Mouse (Mus musculus): ENCODE results near the gene Pde6d. TPM values are rescaled to one million over a fixed set of nuclear protein-coding genes. Genes with fewer than 3 reads are reported as not detected.

The Pde6d gene
- polyA plus RNA-seq (2012; rRNA removed) = 82.9 and 89.6 TPM in 2 replicates

GRCm38 (mm10) chr1:86582451-86583096, at the start of gene Pde6d, which contains the start of gene Cops7b:
TSS of gene Pde6d (minus strand) at chr1:86582629.
TSS of gene Cops7b (plus strand) at chr1:86582904.
- TF ChIP-seq POLR2A (IDR thresholded peaks at IDR 0.05; ENCODE audit: borderline replicate concordance, extremely low read depth, insufficient read depth, insufficient read length, poor library complexity, severe bottlenecking) = peak; percentile 79; the same call in 1 of the 2 replicates
- no peak for TF ChIP-seq CTCF (IDR thresholded peaks at IDR 0.05; ENCODE audit: borderline replicate concordance, extremely low read depth, insufficient read depth, insufficient read length)

GRCm38 (mm10) chr1:86630527-86630926, 48.1 kb upstream of the Pde6d start:
- TF ChIP-seq CTCF (IDR thresholded peaks at IDR 0.05; ENCODE audit: borderline replicate concordance, extremely low read depth, insufficient read depth, insufficient read length) (no peak), POLR2A (IDR thresholded peaks at IDR 0.05; ENCODE audit: borderline replicate concordance, extremely low read depth, insufficient read depth, insufficient read length, poor library complexity, severe bottlenecking) (no peak)
- DNase-seq (ENCODE audit: low read depth) = no peak

More at GRCm38 (mm10) chr1:86582451-86583096, at the start of gene Pde6d, which contains the start of gene Cops7b:
- peak; percentile 99 for DNase-seq (ENCODE audit: low read depth)

GRCm38 (mm10) chr1:86629936-86630335, 47.5 kb upstream of the Pde6d start:
- DNase-seq (ENCODE audit: low read depth) = no peak
- TF ChIP-seq CTCF (IDR thresholded peaks at IDR 0.05; ENCODE audit: borderline replicate concordance, extremely low read depth, insufficient read depth, insufficient read length) (no peak), POLR2A (IDR thresholded peaks at IDR 0.05; ENCODE audit: borderline replicate concordance, extremely low read depth, insufficient read depth, insufficient read length, poor library complexity, severe bottlenecking) (no peak)

GRCm38 (mm10) chr1:86628270-86628669, 45.8 kb upstream of the Pde6d start:
- TF ChIP-seq POLR2A (IDR thresholded peaks at IDR 0.05; ENCODE audit: borderline replicate concordance, extremely low read depth, insufficient read depth, insufficient read length, poor library complexity, severe bottlenecking) (no peak), CTCF (IDR thresholded peaks at IDR 0.05; ENCODE audit: borderline replicate concordance, extremely low read depth, insufficient read depth, insufficient read length) (no peak)
- no peak for DNase-seq (ENCODE audit: low read depth)

- TF ChIP-seq POLR2A (IDR thresholded peaks at IDR 0.05; ENCODE audit: borderline replicate concordance, extremely low read depth, insufficient read depth, insufficient read length, poor library complexity, severe bottlenecking) (no peak), CTCF (IDR thresholded peaks at IDR 0.05; ENCODE audit: borderline replicate concordance, extremely low read depth, insufficient read depth, insufficient read length) (no peak)
- no peak for DNase-seq (ENCODE audit: low read depth)
These were observed 40.9 kb upstream of the Pde6d start for GRCm38 (mm10) chr1:86623001-86624000.

GRCm38 (mm10) chr1:86622296-86622695, 39.9 kb upstream of the Pde6d start:
- DNase-seq (ENCODE audit: low read depth) = no peak

GRCm38 (mm10) chr1:86618454-86619125, 36.2 kb upstream of the Pde6d start:
- DNase-seq (ENCODE audit: low read depth) = peak; percentile 86
- TF ChIP-seq POLR2A (IDR thresholded peaks at IDR 0.05; ENCODE audit: borderline replicate concordance, extremely low read depth, insufficient read depth, insufficient read length, poor library complexity, severe bottlenecking) (no peak), CTCF (IDR thresholded peaks at IDR 0.05; ENCODE audit: borderline replicate concordance, extremely low read depth, insufficient read depth, insufficient read length) (peak; percentile 73; the same call in 1 of the 2 replicates)

More at GRCm38 (mm10) chr1:86622296-86622695, 39.9 kb upstream of the Pde6d start:
- TF ChIP-seq CTCF (IDR thresholded peaks at IDR 0.05; ENCODE audit: borderline replicate concordance, extremely low read depth, insufficient read depth, insufficient read length) (no peak), POLR2A (IDR thresholded peaks at IDR 0.05; ENCODE audit: borderline replicate concordance, extremely low read depth, insufficient read depth, insufficient read length, poor library complexity, severe bottlenecking) (no peak)

- DNase-seq (ENCODE audit: low read depth) = peak; percentile 54
- TF ChIP-seq CTCF (IDR thresholded peaks at IDR 0.05; ENCODE audit: borderline replicate concordance, extremely low read depth, insufficient read depth, insufficient read length) (peak; percentile 20; the same call in 1 of the 2 replicates), POLR2A (IDR thresholded peaks at IDR 0.05; ENCODE audit: borderline replicate concordance, extremely low read depth, insufficient read depth, insufficient read length, poor library complexity, severe bottlenecking) (no peak)
These were observed 31.8 kb upstream of the Pde6d start for GRCm38 (mm10) chr1:86614269-86614668.

GRCm38 (mm10) chr1:86612081-86612480, 29.7 kb upstream of the Pde6d start:
- no peak for TF ChIP-seq POLR2A (IDR thresholded peaks at IDR 0.05; ENCODE audit: borderline replicate concordance, extremely low read depth, insufficient read depth, insufficient read length, poor library complexity, severe bottlenecking)
- no peak for TF ChIP-seq CTCF (IDR thresholded peaks at IDR 0.05; ENCODE audit: borderline replicate concordance, extremely low read depth, insufficient read depth, insufficient read length)
- DNase-seq (ENCODE audit: low read depth) = no peak

- DNase-seq (ENCODE audit: low read depth) = no peak
- TF ChIP-seq CTCF (IDR thresholded peaks at IDR 0.05; ENCODE audit: borderline replicate concordance, extremely low read depth, insufficient read depth, insufficient read length) (no peak), POLR2A (IDR thresholded peaks at IDR 0.05; ENCODE audit: borderline replicate concordance, extremely low read depth, insufficient read depth, insufficient read length, poor library complexity, severe bottlenecking) (no peak)
These were observed 28.5 kb upstream of the Pde6d start for GRCm38 (mm10) chr1:86610954-86611353.

Measured in brain, embryonic 14.5 days (tissue).